Mouse (Mus musculus): ENCODE measurements around the gene Narfl. TPM values are rescaled to one million over a fixed set of nuclear protein-coding genes. Genes with fewer than 3 reads are reported as not detected.
A peak's percentile ranks its signal among the peaks of the same experiment; 100 is the strongest.
"Not testable (repeated sequence)": the region's sequence is repeated elsewhere in the genome, so short reads cannot be mapped to it uniquely, and the experiment has no call there.

The Narfl gene
- polyA plus RNA-seq (2015; fragmentation: Nextera tagmentation; extraction: Ambion mirVana) = 27.1 and 30.6 TPM in 2 replicates

DNA sequence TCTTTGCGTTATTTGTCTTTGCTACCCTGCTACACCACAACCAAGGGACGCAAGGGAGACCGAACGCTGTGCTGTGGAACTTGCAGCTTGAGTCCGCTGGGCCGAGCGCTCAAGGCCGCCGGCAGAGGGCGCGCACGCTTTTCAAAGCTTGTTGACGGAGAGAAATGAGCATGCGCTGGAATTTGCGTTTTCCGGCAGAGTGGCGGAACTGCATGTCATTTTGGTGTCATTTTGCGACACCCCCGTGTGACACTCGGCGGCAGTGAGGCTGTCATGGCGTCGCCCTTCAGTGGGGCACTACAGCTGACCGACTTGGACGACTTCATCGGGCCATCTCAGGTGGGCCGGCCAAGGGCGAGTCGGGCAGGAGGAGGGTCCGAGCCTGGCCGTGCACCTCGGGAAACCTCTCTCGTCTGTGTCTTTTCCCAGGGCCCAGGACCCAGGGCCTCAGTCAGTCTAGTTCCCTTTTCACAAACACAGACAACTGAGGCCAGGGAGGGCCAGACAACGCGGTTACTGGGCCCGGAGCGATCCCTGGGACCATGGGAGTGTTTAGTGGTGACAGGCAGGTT lies at the start of gene Narfl:
Gene Narfl, plus strand, starts transcription at position 228 of the 572 bp plus-strand sequence.
- peaks cover 15% of the 10 kb centered on the region for H3K4me1 ChIP-seq
- peak; percentile 77 for ATAC-seq (ENCODE audit: extremely low read depth, insufficient number of reproducible peaks, low FRiP score, low TSS enrichment)
- WGBS = under 1% methylated on average over 37 of the region's 37 CpGs
- peak within 1 kb of the TSS; percentile 90 for H3K4me2 ChIP-seq
- H3K27ac ChIP-seq (replicated peaks) = peak within 1 kb of the TSS; percentile 55; the same call in 1 of the 2 replicates
- peak within 1 kb of the TSS; percentile 97 for H3K9ac ChIP-seq
- peak within 1 kb of the TSS; percentile 91 for H3K4me3 ChIP-seq
- peaks cover 22% of the 10 kb centered on the region for H3K36me3 ChIP-seq
- H3K27me3 ChIP-seq (replicated peaks) = peaks cover 14% of the 10 kb centered on the region
- H3K9me3 ChIP-seq = no peaks in the 10 kb centered on the region

DNA sequence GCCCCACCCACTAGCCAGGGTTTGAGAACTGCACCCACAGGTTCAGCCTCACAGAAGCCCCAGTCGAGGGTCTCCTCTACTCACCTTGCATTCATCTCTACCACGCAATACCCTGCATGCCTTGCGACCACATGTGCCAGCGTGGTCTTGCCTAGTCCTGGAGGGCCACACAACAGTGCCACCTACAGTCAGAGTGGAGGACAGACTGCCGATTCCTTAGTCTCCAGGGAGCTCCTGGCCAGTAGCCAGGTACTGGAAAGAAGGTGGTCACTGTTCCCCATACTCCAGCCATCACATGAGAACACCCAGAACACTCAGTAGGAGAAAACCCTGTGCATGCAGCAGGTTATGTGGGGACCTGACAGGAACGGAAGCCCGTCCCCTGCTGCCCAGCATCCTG lies 49.7 kb upstream of the Narfl start:
- H3K27ac ChIP-seq (replicated peaks) = no peak overlapping the region
- H3K4me3 ChIP-seq = no peak overlapping the region
- 80% methylated on average over 7 of the region's 7 CpGs for WGBS
- no peak for ATAC-seq (ENCODE audit: extremely low read depth, insufficient number of reproducible peaks, low FRiP score, low TSS enrichment)
- peaks cover 66% of the 10 kb centered on the region for H3K36me3 ChIP-seq
- peaks cover 23% of the 10 kb centered on the region for H3K4me1 ChIP-seq
- H3K9me3 ChIP-seq = no peaks in the 10 kb centered on the region
- H3K9ac ChIP-seq = no peak overlapping the region
- peaks cover 4% of the 10 kb centered on the region for H3K27me3 ChIP-seq (replicated peaks)
- H3K4me2 ChIP-seq = no peak overlapping the region

DNA sequence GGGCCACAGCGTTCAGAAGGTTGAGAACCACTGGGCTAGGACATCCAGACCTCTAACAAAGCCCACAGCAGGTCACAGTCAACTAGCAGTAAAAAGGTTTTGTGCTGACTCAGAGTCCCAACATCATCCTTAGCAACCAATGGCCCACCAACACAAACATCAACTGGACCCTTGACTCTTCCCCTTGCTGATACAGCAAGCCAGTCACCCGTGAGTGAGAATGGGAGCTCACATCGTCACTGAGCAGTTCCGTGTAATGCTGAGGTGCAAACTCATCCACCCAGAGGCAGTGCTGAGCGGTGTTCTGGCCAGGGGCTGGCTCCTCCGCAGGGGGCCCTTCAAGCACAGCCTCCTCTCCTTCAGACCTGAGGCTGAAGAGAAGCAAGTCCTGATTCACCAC lies 48.3 kb upstream of the Narfl start:
- no peak overlapping the region for H3K27ac ChIP-seq (replicated peaks)
- H3K4me2 ChIP-seq = no peak overlapping the region
- no peaks in the 10 kb centered on the region for H3K9me3 ChIP-seq
- H3K27me3 ChIP-seq (replicated peaks) = no peaks in the 10 kb centered on the region
- H3K36me3 ChIP-seq = peaks cover 61% of the 10 kb centered on the region
- 79% methylated on average over 6 of the region's 6 CpGs for WGBS
- ATAC-seq (ENCODE audit: extremely low read depth, insufficient number of reproducible peaks, low FRiP score, low TSS enrichment) = no peak
- peaks cover 23% of the 10 kb centered on the region for H3K4me1 ChIP-seq
- no peak overlapping the region for H3K9ac ChIP-seq
- H3K4me3 ChIP-seq = no peak overlapping the region

DNA sequence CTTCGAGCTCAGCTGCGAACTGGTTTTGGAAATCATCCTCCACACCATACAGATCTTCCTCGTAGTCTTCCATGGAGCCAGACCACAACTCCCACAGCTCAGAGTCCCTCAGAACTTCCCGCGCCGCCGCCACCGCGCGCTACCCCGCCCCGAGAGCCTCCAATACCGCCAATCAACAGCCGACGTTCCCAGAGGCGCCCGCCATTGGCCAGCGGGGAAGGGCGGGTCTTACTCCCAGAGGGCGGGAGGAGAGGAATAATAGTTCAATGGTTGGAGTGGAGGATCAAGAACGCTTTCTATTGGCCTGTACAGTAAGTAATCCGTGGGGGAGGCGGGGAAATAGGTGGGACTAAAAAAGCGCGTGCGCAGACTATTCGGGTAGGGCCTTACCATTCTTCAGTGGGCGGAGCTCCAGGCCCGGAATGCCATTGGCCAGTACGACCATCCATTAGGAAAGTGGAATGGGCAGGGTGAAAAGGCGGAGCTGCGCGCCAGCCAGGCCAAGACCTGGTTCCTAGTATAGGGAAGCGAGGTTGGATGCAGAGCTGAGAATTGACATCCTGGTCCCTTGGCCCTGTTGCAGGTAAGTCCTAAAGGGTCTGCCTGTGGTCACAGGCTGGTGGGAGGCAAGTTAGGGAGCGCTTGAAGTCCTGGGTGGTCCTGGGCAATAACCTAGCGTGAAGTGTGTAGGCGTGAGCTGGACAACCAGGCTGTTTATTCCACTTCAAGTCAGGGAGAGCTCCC lies 46.1 kb upstream of the Narfl start, which contains the start of the genes Chtf18 and Rpusd1:
Gene Chtf18, minus strand, starts transcription at position 155 of the 744 bp plus-strand sequence.
Gene Rpusd1, plus strand, starts transcription at position 406 of the 744 bp plus-strand sequence.
- H3K27ac ChIP-seq (replicated peaks) = 0 out of 2 replicates have a peak within 1 kb of the TSS, but pooled peaks have one; percentile 21

DNA sequence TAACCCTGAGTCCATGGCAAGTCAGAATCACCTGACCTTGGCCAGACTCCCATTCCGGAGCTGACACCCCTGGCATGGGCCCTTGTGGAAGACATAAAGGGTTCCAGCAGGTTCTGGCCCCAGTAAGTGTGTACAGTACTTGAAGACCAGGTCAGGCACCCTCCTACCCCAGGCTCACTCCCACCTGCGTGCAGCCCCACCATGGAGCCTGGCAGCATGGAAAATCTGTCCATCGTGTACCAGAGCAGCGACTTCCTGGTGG lies 45.6 kb upstream of the Narfl start:
- Histone ChIP-seq H3K27me3 (replicated peaks) (no peaks in the 10 kb centered on the region), H3K9me3 (no peaks in the 10 kb centered on the region), H3K4me3 (peak overlapping the region; percentile 68), H3K27ac (replicated peaks) (0 out of 2 replicates have a peak overlapping the region, but pooled peaks have one; percentile 20), H3K4me1 (peaks cover 23% of the 10 kb centered on the region), H3K36me3 (peaks cover 34% of the 10 kb centered on the region), H3K4me2 (peak overlapping the region; percentile 91), H3K9ac (peak overlapping the region; percentile 85)
- 9% methylated on average over 4 of the region's 4 CpGs for WGBS
- no peak; the same call in 1 of the 2 replicates for ATAC-seq (ENCODE audit: extremely low read depth, insufficient number of reproducible peaks, low FRiP score, low TSS enrichment)

More for the DNA sequence above, 46.1 kb upstream of the Narfl start, which contains the start of the genes Chtf18 and Rpusd1:
- Histone ChIP-seq H3K27me3 (replicated peaks) (no peaks in the 10 kb centered on the region), H3K9ac (peak within 1 kb of the TSS; percentile 89), H3K36me3 (peaks cover 39% of the 10 kb centered on the region), H3K4me1 (peaks cover 23% of the 10 kb centered on the region), H3K9me3 (no peaks in the 10 kb centered on the region), H3K4me2 (peak within 1 kb of the TSS; percentile 91), H3K4me3 (peak within 1 kb of the TSS; percentile 68)
- ATAC-seq (ENCODE audit: extremely low read depth, insufficient number of reproducible peaks, low FRiP score, low TSS enrichment) = peak; percentile 95
- 2% methylated on average over 37 of the region's 37 CpGs for WGBS

DNA sequence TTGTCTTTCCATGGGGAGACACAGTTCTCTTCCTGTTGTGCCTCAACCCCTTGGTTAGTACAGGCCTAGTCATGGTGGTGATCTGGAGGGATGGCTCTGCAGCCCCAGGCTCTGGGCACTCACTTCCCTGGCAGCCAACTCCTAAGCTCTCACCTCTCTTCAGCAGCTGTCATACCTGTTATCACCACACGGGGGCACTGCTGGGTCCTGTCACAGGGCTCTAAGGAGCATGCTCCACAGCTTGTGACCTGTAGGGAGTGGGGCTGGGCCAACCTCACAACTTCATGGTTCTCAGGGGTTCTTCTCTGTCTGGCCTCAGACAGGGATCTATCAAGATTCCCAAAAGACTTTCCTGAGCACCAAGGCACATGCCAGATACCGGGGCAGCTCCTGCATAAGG lies 41.5 kb upstream of the Narfl start:
- Histone ChIP-seq H3K4me3 (no peak overlapping the region), H3K36me3 (peaks cover 12% of the 10 kb centered on the region), H3K4me2 (no peak overlapping the region), H3K27me3 (replicated peaks) (peaks cover 7% of the 10 kb centered on the region; the same call in 1 of the 2 replicates), H3K9ac (no peak overlapping the region), H3K4me1 (peaks cover 11% of the 10 kb centered on the region), H3K27ac (replicated peaks) (no peak overlapping the region), H3K9me3 (no peaks in the 10 kb centered on the region)
- WGBS = 18% methylated on average over 2 of the region's 2 CpGs
- no peak for ATAC-seq (ENCODE audit: extremely low read depth, insufficient number of reproducible peaks, low FRiP score, low TSS enrichment)

DNA sequence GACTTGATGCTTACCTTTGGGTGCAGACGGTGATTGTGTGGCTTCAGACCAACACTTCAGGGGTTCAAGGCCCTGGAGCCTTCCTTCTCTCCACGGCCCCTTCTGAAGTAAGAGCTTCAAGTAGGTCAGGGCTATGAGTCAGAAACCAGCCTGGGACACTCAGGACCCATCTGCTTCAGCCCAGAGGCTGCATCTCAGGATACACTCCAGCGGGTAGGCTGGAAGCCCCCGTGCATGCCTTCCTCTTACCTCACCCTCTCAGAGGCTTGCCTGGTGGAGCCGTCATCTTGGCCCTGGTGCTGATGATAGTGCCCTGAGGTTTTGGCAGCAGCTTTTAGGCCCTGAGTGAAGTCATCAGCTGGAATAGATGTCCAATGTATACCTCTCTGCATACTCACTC lies 38.3 kb upstream of the Narfl start:
- H3K4me2 ChIP-seq = no peak overlapping the region
- H3K4me1 ChIP-seq = no peaks in the 10 kb centered on the region
- H3K27me3 ChIP-seq (replicated peaks) = peaks cover 26% of the 10 kb centered on the region
- ATAC-seq (ENCODE audit: extremely low read depth, insufficient number of reproducible peaks, low FRiP score, low TSS enrichment) = no peak
- WGBS = 69% methylated on average over 5 of the region's 5 CpGs
- no peak overlapping the region for H3K4me3 ChIP-seq
- H3K27ac ChIP-seq (replicated peaks) = no peak overlapping the region
- H3K9ac ChIP-seq = no peak overlapping the region
- H3K36me3 ChIP-seq = no peaks in the 10 kb centered on the region; the same call in none of the 2 replicates
- H3K9me3 ChIP-seq = no peaks in the 10 kb centered on the region

DNA sequence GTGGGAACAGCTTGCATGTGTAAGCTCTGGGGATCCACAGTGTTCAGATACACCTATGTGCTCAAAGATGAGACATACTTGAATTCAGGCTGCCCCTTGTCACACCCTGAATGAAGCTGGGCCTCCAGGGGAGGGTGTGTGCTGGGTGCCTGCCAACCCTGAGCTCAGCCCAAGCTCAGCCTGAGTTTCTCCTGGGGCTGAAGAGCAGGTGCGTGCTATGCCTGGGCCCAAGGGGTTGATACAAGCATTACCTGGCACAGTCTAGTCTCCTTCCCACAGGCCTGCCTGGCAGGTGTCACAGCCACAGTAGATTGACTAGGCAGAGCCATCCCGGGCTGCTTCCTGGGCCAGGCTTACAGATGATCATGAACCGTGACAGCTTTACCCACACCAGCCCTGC lies 37.8 kb upstream of the Narfl start, which contains the start of gene Mslnl:
Gene Mslnl, plus strand, starts transcription at position 298 of the 400 bp plus-strand sequence.
- Histone ChIP-seq H3K9ac (no peak within 1 kb of the TSS), H3K4me3 (no peak within 1 kb of the TSS), H3K4me1 (no peaks in the 10 kb centered on the region), H3K27ac (replicated peaks) (no peak within 1 kb of the TSS), H3K36me3 (no peaks in the 10 kb centered on the region; the same call in 1 of the 2 replicates), H3K9me3 (no peaks in the 10 kb centered on the region), H3K4me2 (no peak within 1 kb of the TSS), H3K27me3 (replicated peaks) (peaks cover 26% of the 10 kb centered on the region)
- no peak for ATAC-seq (ENCODE audit: extremely low read depth, insufficient number of reproducible peaks, low FRiP score, low TSS enrichment)
- 70% methylated on average over 3 of the region's 3 CpGs for WGBS

DNA sequence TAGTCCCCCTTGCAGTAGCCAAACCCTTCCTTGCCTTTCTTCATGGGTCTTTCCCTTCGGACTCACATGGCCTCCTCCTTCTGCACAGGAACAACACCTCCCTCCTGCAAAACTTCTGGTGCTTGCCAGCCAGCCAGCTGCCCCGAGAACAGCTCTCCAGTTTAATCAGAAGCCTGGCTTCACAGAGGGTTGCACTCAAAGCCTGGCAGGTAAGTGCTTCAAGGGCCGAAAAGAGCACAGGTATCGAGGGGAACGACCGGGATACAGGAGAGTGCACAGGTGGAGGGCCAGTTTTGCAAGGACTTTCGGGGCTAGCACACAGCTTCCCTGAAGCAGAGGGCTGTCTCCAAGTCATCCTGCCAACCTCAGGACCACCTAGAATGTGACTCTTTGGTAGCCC lies 34.7 kb upstream of the Narfl start:
- H3K27ac ChIP-seq (replicated peaks) = no peak overlapping the region
- no peaks in the 10 kb centered on the region for H3K4me1 ChIP-seq
- WGBS = 71% methylated on average over 7 of the region's 7 CpGs
- H3K4me2 ChIP-seq = no peak overlapping the region
- no peaks in the 10 kb centered on the region for H3K9me3 ChIP-seq
- ATAC-seq (ENCODE audit: extremely low read depth, insufficient number of reproducible peaks, low FRiP score, low TSS enrichment) = no peak
- H3K9ac ChIP-seq = no peak overlapping the region
- H3K27me3 ChIP-seq (replicated peaks) = peaks cover 45% of the 10 kb centered on the region
- H3K36me3 ChIP-seq = no peaks in the 10 kb centered on the region
- no peak overlapping the region for H3K4me3 ChIP-seq

DNA sequence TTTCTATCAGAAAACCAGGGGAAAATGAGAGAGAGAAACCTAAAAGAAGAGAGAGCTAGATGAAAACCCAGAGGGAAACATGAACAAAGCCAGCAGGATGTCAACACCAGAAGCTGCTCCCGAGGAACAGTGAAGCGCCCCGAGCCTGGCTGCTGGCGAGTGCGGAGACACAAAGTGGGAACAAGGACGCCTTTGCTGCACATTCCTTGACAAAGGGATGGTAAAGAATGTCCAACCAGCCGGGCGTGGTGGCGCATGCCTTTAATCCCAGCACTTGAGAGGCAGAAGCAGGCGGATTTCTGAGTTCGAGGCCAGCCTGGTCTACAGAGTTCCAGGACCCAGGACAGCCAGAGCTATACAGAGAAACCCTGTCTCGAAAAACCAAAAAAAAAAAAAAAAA lies 32.1 kb upstream of the Narfl start:
- not testable (repeated sequence) for H3K4me1 ChIP-seq; H3K4me3 ChIP-seq; H3K4me2 ChIP-seq; H3K9me3 ChIP-seq; ATAC-seq (ENCODE audit: extremely low read depth, insufficient number of reproducible peaks, low FRiP score, low TSS enrichment); H3K36me3 ChIP-seq; H3K27ac ChIP-seq (replicated peaks); H3K9ac ChIP-seq
- H3K27me3 ChIP-seq (replicated peaks) = peaks cover 43% of the 10 kb centered on the region
- 64% methylated on average over 12 of the region's 12 CpGs for WGBS

DNA sequence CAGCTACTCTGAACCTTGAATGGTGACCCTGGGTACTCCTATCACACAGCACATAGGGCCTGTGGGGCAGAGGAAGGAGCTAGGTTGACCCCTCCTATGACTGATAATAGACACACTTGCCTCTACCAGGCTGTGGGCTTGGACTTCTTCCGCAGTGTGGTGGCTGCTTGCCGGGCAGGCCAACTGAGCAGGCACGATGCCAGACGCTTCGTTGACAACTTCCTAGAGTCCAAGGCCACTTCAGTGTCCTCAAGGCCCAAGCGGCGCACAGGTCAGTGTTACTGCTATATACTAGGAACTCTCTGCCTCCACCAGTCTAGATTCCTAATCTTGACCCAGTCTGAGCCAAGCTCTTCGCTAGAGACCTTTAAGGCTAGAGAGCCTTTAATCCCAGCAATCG lies 29.7 kb upstream of the Narfl start:
- H3K4me2 ChIP-seq = no peak overlapping the region
- H3K27ac ChIP-seq (replicated peaks) = no peak overlapping the region
- H3K36me3 ChIP-seq = no peaks in the 10 kb centered on the region
- H3K9me3 ChIP-seq = no peaks in the 10 kb centered on the region
- H3K4me3 ChIP-seq = no peak overlapping the region
- 84% methylated on average over 9 of the region's 9 CpGs for WGBS
- ATAC-seq (ENCODE audit: extremely low read depth, insufficient number of reproducible peaks, low FRiP score, low TSS enrichment) = no peak
- H3K9ac ChIP-seq = no peak overlapping the region
- no peaks in the 10 kb centered on the region for H3K4me1 ChIP-seq
- H3K27me3 ChIP-seq (replicated peaks) = peaks cover 34% of the 10 kb centered on the region
